Mouse (Mus musculus): Measurements from ENCODE around the gene Sema3d.

Gene Sema3d

DNA sequence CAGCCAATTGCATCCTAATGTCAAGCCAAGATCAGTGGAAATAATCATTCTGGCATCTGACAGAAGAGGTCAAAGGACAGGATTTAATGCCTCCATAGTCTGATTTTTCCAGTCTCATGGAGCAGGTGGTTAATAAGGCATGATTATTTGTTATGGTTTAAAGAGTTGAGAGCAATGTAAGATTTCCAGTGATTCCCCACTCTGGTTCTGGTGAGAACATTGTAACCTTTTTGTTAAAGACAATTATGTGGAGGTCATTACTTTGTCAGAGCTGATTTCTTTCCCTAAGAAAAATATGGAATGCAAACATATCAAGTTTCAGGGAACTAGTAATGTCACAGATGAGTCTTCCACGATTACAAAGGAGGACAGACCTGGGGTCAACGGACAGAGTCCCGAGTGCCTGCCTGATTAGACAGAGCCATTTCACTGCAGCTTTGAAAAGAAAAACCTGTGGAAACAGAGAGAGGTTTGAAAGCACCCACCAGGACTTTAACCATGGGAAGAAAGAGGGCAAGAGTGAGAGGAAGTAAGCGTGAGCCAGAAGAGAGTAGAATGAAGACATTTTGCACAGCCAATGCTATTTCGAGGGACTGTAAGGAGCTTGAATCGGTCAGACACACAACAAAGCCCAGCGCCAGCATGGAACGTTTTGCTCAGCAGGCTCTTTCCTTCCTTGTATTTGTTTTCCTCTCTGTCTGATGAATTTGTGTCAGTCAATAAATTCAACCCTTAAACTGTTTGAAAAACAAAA is 251.2 kb downstream of the Sema3d start:
- DNase-seq (ENCODE audit: low spot score) = no peak

DNA sequence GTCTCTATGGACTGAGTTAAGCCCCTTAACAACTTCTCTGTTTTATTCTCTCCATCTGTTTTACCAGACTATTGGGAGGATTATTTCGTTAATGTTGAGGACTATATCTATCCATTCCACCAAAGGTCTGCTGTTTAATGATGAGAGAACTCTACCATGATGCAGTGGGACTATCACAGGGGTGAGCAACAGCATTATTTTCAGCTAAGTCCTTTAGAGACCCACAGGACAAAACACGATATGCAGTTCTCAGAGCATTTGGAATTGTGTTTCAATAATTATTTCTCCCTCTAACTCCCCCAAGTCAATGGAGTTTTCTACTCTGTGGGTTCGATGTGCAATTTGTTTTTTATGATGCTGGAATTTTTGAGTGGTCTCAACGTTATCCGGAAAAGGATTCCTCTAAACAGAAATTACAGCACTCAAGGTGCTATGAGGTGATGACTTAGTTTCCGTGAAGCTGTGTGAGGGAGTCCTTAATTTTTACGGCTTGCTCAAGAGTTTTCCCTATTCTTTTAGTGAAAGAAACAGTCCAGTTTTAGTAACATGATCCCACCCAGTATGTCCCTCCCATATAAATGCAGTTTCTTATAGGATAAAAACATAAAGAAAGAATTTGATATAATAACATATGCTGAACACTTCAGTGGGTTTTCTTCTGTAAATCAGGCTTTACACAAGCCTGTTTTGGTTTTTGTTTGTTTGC is 254.7 kb downstream of the Sema3d start:
- DNase-seq (ENCODE audit: low spot score) = no peak

Measured in lung, postnatal 25 days (tissue).